Mouse (Mus musculus): ENCODE measurements around the gene Eaf2.

DNA sequence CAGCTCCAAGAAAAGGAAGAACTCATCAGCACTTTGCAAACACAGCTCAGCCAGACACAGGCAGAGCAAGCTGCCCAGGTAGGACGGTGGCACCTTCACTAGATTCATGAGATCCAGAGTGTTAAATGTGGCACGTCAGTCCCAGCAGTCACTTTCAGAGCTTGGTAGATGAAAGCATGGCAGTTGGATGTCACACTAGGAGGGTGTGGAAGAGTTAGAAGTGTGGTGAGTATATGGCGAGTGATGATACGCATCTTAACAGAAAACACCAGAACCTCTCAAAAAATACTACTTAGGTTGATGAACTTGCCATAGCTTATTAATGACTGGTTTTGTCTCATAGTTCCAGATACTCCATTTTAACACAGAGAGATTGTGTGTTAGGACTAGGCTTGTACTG, 16.6 kb upstream of the Eaf2 start:
- TF ChIP-seq HCFC1 (IDR thresholded peaks at IDR 0.05; ENCODE audit: borderline replicate concordance, insufficient read depth, low read length) (no peak), ZC3H11A (IDR thresholded peaks at IDR 0.05; ENCODE audit: borderline replicate concordance, low read depth, low read length) (no peak), CHD2 (IDR thresholded peaks at IDR 0.05; ENCODE audit: low read depth, low read length) (no peak), ZNF384 (IDR thresholded peaks at IDR 0.05; ENCODE audit: low read depth, low read length) (no peak), MAFK (IDR thresholded peaks at IDR 0.05; ENCODE audit: insufficient read depth, low read depth, low read length) (no peak)

All from ES-E14 (cell line).